Mouse (Mus musculus) neural tube, embryonic 10.5 days (tissue): Measurements from ENCODE around the gene Tbc1d10a.

Experiments used
- DNase-seq: peaks from one replicate; pipeline ENCODE4 v3.0.0-alpha.2; 2017; ENCODE audit warnings: low spot score; ENCODE audit errors: extremely low spot score

Tbc1d10a gene

DNA sequence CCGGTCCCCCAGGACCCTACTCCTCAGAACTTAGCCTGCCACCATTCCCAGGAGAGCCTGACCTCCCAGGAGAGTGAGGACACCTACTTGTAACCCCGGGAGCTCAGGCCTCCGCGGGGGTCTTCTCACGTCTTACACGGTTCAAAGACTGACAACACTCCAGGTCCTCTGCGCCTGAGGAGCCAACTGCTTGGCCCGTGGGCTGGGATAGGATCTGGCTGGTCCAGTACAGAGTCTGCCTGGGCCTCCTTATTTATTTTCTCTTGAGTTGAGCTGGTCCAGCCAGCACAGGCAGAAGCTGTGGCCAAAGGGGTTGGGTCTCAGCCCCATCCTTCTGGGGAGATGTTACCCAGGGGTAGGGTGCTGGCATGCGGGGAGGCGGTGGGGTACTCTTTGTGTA lies 28.5 kb downstream of the Tbc1d10a start:
- DNase-seq: no peak

- no peak for DNase-seq
Measured at GRCm38 (mm10) chr11:4216248-4217000, 29.8 kb downstream of the Tbc1d10a start.

- peak; percentile 80 for DNase-seq
Measured at GRCm38 (mm10) chr11:4217914-4218629, 31.5 kb downstream of the Tbc1d10a start, which contains the start of gene Castor1. TSS of gene Castor1 (plus strand) at chr11:4218225.

DNA sequence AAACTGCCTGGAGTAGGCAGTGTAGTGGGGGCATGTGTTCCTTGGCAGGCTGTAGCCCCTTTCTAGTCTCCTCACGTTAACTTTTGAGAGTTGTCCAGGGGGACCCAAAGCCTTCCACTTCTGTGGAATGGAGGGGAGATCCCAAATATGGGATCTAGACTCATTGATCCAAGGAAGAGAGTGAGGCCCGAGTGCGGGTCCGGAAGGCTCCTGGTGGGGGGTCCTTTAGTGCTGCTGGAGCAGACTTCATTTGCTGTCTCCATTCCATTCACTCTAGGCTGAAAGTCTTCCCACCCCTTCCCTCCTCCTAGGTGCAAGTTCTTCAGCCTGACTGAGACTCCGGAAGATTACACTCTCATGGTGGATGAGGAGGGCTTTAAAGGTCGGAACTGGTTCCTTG lies 32.0 kb downstream of the Tbc1d10a start:
- no peak for DNase-seq

DNA sequence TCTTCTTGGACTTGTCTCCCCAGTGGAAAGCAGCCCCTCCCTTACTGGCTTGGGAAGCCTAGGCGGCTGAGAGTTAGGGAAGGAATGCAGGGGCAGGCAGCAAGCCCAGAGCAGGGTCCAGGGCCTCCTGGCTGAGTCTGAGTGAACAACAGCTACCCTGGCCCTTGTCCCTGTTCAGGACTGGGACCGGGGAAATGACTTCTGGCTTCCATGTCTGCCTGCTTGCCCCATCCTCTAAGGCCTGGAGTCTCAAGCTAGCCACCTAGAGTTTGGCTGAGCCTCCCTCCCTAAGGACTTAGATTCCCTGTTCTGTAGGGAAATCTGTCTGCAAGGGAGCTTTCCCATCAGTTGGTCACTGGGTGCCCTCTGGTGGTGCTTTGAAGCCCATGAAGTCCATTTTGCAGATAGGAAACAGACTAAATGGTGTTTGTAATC lies 32.7 kb downstream of the Tbc1d10a start:
- peak; percentile 43 for DNase-seq

DNA sequence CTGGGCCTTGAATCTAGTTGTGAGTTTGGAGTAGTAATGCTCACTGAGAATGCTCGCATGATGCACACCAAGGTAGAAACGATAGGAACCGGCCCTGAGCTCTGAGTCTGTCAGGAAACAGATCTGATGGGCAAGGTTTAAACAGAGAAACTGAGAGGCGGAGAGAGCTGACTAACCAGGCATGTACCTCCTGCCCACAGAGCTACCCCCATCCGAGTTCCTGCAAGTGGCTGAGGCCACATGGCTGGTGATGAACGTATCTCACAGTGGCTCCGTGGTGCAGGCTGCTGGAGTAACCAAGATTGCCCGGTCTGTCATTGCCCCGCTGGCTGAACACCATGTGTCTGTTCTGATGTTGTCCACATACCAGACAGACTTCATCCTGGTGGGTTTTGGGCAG lies 33.3 kb downstream of the Tbc1d10a start:
- no peak for DNase-seq

GRCm38 (mm10) chr11:4220443-4221400 lies 34.1 kb downstream of the Tbc1d10a start:
- DNase-seq: peak; percentile 78

GRCm38 (mm10) chr11:4222046-4222950 lies 35.7 kb downstream of the Tbc1d10a start:
- no peak for DNase-seq

DNA sequence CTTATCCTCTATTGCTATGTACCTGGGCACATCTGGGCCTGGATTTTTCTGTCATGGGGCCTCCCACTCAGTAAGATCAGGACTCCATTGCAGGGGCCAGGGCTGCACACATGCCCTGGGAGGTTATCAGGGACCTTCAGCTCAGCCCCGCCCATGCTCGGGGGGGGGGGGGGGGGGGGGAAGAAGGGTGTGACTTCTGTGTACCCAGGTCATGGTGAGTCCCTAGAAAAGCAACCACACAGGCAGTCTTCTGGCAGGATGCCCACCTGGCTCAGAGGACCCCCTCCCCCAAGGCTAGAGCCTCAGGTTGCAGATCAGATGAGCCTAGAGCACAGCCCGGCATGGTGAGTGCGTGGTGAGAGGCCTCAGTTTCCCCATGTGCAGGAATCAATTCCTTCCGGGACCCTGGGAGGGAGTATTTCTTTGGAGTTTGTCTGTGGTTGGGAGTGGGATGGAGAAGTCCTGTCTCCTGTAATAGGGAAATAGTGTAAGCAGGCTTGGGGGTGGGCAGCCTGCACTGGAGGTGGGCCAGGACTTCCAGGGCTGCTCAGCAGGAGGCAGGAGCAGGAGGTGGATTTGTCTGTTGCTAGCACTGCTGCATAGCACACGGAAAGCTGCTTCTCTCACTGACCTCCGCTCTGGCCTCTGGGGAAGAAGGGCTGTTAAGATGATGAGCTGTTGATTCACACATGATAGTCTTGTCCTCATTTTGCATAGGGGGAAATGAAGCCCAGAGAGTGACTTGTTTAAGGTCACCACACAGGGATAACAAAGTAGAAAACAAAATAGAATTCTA lies 37.0 kb downstream of the Tbc1d10a start:
- DNase-seq: no peak

DNA sequence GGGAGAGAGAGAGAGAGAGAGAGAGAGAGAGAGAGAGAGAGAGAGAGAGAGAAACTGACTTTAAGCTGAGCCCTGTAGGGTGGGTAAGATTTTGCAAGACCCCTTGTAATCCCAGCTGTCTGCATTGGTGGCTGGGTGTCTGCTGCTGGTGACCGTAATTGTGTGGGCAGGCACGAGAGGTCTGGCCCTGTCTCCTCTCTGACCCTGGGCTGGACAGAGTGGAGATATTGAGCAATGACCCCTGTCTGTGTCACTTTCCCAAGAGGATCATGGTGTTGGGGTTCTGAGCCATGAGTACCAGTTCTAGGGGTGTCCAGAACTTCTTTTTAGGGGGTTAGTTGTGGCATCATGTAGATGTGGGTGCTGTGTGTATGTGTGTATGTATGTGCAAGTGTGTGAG lies 37.6 kb downstream of the Tbc1d10a start:
- DNase-seq: no peak

DNA sequence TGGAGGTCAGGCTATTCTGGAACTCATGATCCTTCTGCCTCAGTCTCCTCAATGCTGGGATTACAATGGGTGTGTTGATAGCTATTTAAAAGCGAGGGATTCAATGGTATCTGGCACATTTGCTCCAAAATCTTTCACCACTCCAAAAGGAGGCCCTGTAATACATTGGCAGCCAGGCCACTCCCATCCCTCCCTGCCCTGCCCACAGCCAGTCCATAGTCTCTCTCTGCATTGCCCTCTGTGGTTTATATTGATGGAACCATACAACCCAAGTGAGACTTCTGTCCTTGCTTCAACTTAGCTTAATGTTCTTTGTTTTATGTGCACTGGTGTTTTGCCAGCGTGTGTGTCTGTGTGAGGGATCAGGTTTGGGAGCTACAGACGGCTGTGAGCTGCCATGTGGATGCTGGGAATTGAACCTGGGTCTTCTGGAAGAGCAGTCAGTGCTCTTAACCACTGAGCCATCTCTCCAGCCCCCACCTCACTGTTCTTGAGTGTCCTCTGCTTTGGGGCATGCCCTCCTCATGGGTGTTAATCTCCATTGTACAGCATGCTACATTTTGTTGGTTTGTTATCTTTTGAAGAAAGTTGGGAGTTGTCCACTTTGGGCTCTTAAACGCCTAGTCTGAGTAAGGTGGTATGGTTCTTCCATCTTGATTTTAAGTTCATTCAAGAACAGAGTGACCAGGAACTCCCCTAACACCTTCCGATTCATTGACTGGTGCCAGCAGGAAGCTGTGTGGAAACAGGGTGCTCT lies 40.2 kb downstream of the Tbc1d10a start:
- DNase-seq: no peak

DNA sequence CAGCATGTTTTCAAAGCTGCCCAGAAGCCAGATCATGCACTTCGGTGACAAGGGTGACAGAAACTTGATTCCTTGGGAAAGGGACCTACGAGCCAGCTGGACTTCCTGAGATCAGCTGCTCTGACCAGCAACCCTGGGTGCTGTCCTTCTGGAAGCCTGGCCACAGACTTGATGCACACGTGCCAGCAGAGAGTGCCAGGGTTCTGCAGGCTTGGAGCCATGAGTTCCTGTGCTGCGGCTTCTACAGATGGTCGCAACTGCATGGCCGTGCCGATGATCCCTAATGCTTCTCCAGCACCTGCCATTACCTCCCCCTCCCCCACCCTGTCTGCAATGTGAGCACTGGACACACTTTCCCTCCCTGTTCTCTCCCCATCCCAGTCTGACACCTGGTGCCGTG lies 41.9 kb downstream of the Tbc1d10a start:
- DNase-seq: no peak

GRCm38 (mm10) chr11:4229841-4230240 lies 43.3 kb downstream of the Tbc1d10a start:
- no peak for DNase-seq

DNA sequence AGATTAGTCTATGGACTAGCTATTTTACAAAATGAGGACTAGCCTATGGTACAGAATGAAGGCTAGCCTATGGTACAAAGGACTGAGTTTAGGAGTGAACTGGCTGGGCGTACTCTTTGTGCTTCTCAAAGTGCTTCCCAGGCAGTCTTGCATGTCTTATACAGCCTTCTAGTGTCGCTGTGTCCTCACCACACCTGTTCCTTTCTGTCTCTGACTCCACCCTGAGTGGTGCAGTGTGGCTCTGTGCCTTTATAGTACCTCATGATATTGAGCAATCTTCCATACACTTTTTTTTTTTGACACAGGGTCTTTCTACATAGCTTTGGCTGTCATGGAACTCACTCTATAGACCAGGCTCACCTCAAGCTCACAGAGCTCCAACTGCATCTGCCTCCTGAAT lies 44.8 kb downstream of the Tbc1d10a start:
- DNase-seq: no peak

- DNase-seq: no peak
Measured at GRCm38 (mm10) chr11:4232644-4233043, 46.1 kb downstream of the Tbc1d10a start.

DNA sequence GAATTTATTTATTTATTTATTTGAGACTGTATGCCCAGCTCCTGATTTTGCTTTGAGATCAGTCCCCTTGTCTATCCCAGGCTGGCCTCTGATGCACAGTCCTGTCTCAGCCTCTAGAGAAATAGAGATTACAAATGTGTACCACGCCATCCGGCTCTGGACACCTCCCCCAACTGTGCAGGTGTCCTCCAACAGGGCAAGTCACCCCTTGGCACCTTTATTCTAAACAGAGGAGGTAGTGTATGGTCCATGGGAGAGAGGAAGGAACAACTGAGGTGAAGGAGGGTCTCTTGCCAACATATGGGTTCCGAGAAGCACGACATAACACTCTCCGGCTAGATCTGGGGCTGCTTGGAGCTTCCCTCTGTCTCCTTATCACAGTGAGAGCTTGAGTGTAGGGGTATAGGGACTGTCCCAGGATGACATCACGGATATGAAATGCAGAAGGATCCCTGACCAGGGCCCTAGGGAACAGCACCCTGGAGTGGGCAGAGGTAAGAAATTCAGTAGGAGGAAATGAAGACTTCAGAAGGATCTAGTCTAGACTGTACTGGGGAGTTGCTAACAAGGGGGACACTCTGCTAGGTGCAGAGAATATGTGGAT lies 48.6 kb downstream of the Tbc1d10a start:
- DNase-seq: no peak

DNA sequence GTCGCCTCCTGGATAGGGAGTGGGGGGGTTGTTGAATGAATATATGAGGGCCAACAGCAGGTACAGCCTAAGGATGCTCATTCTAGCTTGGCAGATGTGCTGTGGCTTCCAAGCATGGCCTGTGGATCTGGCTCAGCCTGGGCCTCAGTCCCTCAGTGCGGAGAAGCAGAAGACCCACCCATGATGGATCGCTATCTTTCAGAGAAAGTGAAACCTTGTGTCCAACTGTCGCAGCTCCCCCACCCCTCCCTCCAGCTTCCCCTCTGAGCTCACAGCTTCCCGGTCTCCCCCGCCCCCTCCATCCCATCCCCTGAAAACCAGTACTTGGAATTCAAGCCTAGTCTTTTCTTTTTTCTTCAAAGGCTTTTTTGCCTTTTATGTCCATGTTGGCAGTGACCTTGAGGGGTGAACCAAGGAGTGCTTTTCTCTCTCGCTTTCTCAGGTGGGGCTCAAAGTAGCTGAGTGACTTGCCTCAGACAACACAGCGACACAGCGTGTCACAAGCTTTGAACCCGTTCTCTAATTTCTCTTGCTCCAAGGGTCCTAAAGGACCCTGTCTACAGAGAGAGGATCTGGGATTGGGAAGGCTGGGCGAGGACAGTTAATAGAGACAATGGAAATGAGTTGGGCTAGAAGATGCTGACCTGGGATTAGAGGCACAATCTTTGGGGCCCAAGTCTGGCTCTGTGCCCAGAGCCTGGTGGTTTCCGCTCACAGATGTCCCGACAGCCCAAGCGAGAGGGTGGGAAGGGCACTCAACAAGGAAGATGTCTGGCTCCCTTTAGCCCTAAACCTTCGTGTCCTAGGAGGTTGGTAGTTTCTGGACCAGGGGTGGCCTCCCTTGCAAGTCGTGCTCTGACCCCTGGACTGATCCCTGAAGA lies 49.3 kb downstream of the Tbc1d10a start, which contains the start of gene Osm:
TSS of gene Osm (plus strand) at position 756 of the 881 bp plus-strand sequence.
- no peak for DNase-seq
